Mouse (Mus musculus): ENCODE measurements around the gene Tas2r108. TPM values are rescaled to one million over a fixed set of nuclear protein-coding genes. Genes with fewer than 3 reads are reported as not detected.

Gene Tas2r108
- not detected in 2 replicates for polyA plus RNA-seq (2015; fragmentation: Nextera tagmentation; extraction: Ambion mirVana)

DNA sequence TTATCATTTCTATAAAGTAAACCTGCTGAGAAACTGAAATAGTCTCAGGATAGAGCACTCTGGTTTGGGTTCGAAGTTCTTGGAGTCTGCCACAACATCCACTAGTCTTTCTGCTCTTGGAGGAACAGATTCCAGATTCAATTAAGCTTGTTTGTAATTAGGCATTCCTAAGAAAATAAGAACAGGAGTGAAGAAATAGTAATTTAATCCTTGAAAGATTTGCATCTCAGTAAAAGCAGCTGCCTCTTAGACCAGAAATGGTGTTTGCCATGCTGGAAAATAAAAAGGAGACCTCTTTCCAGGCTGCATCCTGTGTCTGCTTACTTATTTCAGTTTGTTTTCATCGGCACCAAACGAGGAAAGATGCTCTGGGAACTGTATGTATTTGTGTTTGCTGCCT lies at the start of gene Tas2r108:
Gene Tas2r108 (plus strand): TSS at position 301 of the 400 bp plus-strand sequence.
- no peak within 1 kb of the TSS for H3K27ac ChIP-seq (replicated peaks)
- H3K9ac ChIP-seq (replicated peaks): no peak within 1 kb of the TSS
- H3K36me3 ChIP-seq: no peaks in the 10 kb centered on the region
- no peak within 1 kb of the TSS for H3K4me2 ChIP-seq (replicated peaks)
- H3K4me3 ChIP-seq: no peak within 1 kb of the TSS
- H3K4me1 ChIP-seq: no peaks in the 10 kb centered on the region
- H3K27me3 ChIP-seq: no peaks in the 10 kb centered on the region
- WGBS: 86% methylated on average over 3 of the region's 3 CpGs
- no peaks in the 10 kb centered on the region for H3K9me3 ChIP-seq
- ATAC-seq (replicated peaks): no peak

DNA sequence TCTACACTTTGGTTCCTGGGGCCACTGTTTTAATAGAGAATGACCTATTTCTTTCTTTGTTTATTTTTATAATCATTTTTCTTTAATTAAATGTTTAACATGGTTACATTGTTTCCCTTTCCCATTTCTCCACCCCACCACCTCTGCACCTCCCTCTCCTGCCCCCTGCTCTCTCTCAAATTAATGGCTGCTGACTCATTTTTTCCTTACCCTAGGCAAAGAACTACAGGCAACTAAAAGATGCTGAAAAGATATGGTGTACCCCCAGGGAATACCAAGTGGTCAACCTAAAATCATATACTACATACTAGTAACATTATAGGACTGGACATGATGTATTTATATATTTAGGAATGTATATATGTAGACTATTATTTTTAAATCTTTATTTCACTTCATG lies 44.7 kb upstream of the Tas2r108 start:
- Histone ChIP-seq H3K4me1 (no peaks in the 10 kb centered on the region), H3K36me3 (no peaks in the 10 kb centered on the region), H3K4me2 (replicated peaks) (no peak overlapping the region), H3K9ac (replicated peaks) (no peak overlapping the region), H3K4me3 (no peak overlapping the region), H3K27me3 (no peaks in the 10 kb centered on the region), H3K9me3 (no peaks in the 10 kb centered on the region), H3K27ac (replicated peaks) (no peak overlapping the region)
- no peak for ATAC-seq (replicated peaks)

DNA sequence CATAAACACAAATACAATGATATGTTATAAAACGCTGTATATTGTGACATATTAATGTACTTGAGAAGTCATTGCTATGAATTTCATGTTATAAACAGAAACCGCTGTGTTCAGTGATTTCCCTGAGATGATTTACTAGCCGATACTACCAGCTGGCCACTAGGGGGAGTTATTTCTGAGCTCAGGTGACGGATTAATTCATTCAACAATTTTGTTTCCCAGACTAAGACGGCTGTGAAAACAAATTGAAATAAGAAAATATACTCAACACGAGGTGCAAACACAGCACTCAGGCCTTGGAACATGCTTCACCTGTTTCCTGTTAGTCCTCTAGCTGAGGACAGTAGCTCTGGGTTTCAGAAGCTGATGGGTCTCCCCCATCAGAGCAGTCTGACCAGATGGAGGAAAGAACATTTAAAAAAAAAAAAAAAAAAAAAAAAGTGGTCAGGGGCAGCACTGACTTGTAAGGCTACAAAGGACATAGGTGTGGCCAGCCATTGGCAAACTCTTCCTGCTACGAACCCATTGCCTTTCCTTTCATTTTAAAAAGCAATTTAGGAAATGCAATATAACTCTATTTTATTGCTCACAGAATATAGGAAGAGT lies 38.8 kb upstream of the Tas2r108 start:
- no peaks in the 10 kb centered on the region for H3K9me3 ChIP-seq
- no peak overlapping the region for H3K9ac ChIP-seq (replicated peaks)
- no peaks in the 10 kb centered on the region for H3K27me3 ChIP-seq
- H3K36me3 ChIP-seq: no peaks in the 10 kb centered on the region
- 19% methylated on average over 7 of the region's 7 CpGs for WGBS
- no peak overlapping the region for H3K27ac ChIP-seq (replicated peaks)
- H3K4me3 ChIP-seq: no peak overlapping the region
- no peaks in the 10 kb centered on the region for H3K4me1 ChIP-seq
- ATAC-seq (replicated peaks): no peak
- H3K4me2 ChIP-seq (replicated peaks): no peak overlapping the region

DNA sequence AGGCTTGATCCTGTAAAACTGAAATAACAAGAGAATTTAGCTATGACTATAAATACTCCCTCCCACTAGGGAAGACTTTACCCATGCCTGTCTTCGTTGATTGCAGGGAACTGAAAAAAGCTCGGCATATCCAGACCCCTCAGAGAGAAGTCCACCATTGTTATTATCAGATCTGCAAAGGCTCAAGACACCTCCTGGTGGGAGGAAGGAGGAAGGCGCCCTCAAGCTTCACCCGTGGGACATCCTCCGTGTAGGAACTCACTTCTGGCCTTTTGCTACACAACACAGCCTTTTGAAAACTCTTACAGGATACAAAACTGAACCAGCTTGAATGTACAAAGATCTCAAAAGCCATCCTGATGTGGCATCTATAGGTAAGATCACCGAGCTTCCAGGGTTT lies 27.6 kb upstream of the Tas2r108 start:
- Histone ChIP-seq H3K27me3 (no peaks in the 10 kb centered on the region), H3K36me3 (no peaks in the 10 kb centered on the region), H3K4me3 (no peak overlapping the region), H3K9me3 (no peaks in the 10 kb centered on the region), H3K4me1 (peaks cover 1% of the 10 kb centered on the region), H3K4me2 (replicated peaks) (no peak overlapping the region), H3K27ac (replicated peaks) (no peak overlapping the region), H3K9ac (replicated peaks) (no peak overlapping the region)
- 48% methylated on average over 6 of the region's 6 CpGs for WGBS
- ATAC-seq (replicated peaks): no peak

DNA sequence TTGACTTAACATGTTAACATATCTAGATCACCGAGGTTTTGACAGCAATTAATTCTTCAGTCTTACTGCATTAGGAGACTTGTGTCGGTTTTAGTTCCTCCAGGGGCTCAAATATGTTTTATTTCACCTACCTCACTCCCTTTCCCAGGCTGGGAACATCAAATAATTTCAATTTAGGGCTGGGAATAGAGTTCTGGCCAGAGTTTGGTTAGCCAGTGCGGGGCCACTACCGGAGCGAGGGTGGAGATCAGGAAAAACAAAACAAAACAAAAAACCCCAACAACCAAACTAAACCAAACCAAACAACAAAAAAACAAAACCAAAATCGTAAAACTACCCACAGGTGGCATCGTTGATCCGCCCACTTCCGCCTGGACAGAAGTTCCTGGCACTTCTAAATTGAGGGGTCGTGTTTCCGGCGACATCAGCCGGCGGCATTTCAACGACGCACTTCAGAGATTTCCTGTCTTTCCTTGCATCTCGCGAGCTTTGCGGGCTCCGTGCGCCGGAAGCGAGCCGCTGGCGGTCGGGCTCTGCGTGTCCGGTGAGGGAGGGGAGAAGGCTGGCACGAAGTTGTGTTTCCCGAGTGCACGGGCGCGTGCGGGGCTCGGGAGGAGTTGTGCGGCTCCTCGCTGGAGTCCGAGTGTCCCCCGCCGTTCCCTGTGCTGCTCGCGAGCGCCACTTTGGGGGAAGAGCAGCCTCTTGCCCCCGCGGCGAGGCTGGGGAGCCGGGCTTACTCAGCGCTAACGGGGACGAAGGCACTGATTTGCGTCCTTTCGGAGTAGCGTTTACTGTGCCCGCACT lies 22.2 kb upstream of the Tas2r108 start, which contains the start of gene Ssbp1:
Gene Ssbp1 (plus strand): TSS at position 437 of the 804 bp plus-strand sequence.
- Histone ChIP-seq H3K4me2 (replicated peaks) (peak within 1 kb of the TSS; percentile 79), H3K4me1 (peaks cover 18% of the 10 kb centered on the region), H3K27ac (replicated peaks) (peak within 1 kb of the TSS; percentile 93), H3K27me3 (no peaks in the 10 kb centered on the region), H3K9ac (replicated peaks) (peak within 1 kb of the TSS; percentile 82), H3K36me3 (peaks cover 20% of the 10 kb centered on the region), H3K9me3 (no peaks in the 10 kb centered on the region), H3K4me3 (peak within 1 kb of the TSS; percentile 69)
- ATAC-seq (replicated peaks): peak; percentile 96
- WGBS: under 1% methylated on average over 54 of the region's 54 CpGs

DNA sequence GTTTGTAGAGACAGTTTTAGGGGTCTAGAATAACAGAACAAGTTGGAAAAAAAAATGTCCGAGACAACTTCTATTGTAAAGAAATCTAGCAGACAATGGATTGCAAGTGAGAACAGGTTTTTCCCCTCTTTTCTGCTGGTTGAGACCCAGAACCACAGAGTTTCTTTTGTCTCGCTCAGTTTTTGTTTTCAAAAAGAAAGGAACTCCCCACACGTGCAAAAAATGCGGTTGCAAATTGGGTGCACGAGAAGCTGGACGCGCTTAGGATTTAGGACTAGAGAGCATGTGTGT lies 21.7 kb upstream of the Tas2r108 start:
- no peak; the same call in 1 of the 2 replicates for ATAC-seq (replicated peaks)
- WGBS: under 1% methylated on average over 7 of the region's 7 CpGs

DNA sequence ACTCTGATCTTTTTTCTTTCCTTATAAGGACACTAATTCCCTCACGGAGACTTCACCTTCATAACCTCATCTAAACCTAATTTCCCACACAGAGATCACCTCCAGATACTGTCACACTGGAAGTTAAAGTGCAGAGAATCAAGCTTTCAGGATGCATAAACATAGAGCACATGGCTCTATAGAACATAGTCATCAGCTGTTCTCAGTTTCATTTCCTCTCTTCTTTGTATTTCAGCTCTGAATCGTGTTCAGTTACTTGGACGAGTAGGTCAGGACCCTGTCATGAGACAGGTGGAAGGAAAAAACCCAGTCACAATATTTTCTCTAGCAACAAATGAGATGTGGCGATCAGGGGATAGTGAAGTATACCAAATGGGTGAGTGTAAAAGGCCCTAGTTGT lies 17.2 kb upstream of the Tas2r108 start:
- no peak overlapping the region for H3K4me3 ChIP-seq
- no peaks in the 10 kb centered on the region for H3K9me3 ChIP-seq
- H3K27ac ChIP-seq (replicated peaks): no peak overlapping the region
- H3K27me3 ChIP-seq: no peaks in the 10 kb centered on the region
- H3K4me2 ChIP-seq (replicated peaks): no peak overlapping the region
- peaks cover 14% of the 10 kb centered on the region for H3K4me1 ChIP-seq
- H3K36me3 ChIP-seq: peaks cover 51% of the 10 kb centered on the region
- H3K9ac ChIP-seq (replicated peaks): no peak overlapping the region
- WGBS: 88% methylated on average over 4 of the region's 4 CpGs
- no peak for ATAC-seq (replicated peaks)

More for the DNA sequence above, 21.7 kb upstream of the Tas2r108 start:
- H3K36me3 ChIP-seq: peaks cover 25% of the 10 kb centered on the region
- peaks cover 18% of the 10 kb centered on the region for H3K4me1 ChIP-seq
- peak overlapping the region; percentile 79 for H3K4me2 ChIP-seq (replicated peaks)
- no peaks in the 10 kb centered on the region for H3K9me3 ChIP-seq
- H3K27me3 ChIP-seq: no peaks in the 10 kb centered on the region
- peak overlapping the region; percentile 69 for H3K4me3 ChIP-seq
- H3K27ac ChIP-seq (replicated peaks): peak overlapping the region; percentile 93
- peak overlapping the region; percentile 82 for H3K9ac ChIP-seq (replicated peaks)

DNA sequence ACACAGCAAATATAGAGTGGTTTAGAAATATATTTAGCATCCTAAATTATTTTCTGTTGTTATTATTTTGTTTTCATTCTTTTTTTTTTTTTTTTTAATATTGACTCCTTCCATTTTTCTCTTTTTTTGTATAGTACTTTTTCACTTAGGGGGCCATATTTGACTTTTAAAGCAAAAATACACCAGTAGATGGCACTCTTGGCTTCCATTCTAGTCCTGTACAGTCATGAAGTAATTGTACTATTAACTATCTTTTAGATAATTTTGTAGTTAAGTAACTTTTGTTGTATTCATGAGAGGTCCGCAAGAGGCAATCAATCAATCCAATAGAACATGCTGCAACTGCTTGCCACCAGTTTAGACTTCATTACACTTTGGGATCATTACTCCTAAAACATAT lies 13.6 kb upstream of the Tas2r108 start:
- Histone ChIP-seq H3K4me3 (no peak overlapping the region), H3K9ac (replicated peaks) (no peak overlapping the region), H3K27ac (replicated peaks) (no peak overlapping the region), H3K27me3 (no peaks in the 10 kb centered on the region), H3K36me3 (peaks cover 77% of the 10 kb centered on the region), H3K4me1 (no peaks in the 10 kb centered on the region), H3K9me3 (no peaks in the 10 kb centered on the region), H3K4me2 (replicated peaks) (no peak overlapping the region)
- WGBS: 84% methylated on average over 1 of the region's 1 CpGs
- ATAC-seq (replicated peaks): no peak

DNA sequence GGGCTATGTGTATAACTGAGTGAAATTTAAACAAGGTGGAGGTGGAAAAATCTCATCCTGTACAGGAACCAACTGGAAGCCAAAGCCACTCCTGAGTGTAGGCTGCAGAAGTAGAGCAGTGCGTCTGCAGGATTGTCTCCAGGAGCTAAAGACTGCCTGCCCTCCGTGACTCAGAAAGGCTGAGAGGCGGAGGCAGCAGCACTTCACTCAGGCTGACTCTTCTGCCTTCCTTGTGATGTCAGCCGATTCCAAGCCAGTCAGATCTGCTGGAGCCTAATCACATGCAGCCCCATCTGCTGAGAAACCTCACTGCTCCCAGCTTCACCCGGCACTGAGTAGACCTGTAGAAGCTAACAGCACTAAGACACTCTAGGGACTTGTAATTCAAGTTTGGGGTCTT lies 11.0 kb upstream of the Tas2r108 start:
- H3K4me3 ChIP-seq: no peak overlapping the region
- no peak for ATAC-seq (replicated peaks)
- H3K9me3 ChIP-seq: no peaks in the 10 kb centered on the region
- no peak overlapping the region for H3K9ac ChIP-seq (replicated peaks)
- no peaks in the 10 kb centered on the region for H3K27me3 ChIP-seq
- H3K4me2 ChIP-seq (replicated peaks): no peak overlapping the region
- no peak overlapping the region for H3K27ac ChIP-seq (replicated peaks)
- 93% methylated on average over 5 of the region's 5 CpGs for WGBS
- H3K36me3 ChIP-seq: peaks cover 59% of the 10 kb centered on the region
- H3K4me1 ChIP-seq: no peaks in the 10 kb centered on the region

DNA sequence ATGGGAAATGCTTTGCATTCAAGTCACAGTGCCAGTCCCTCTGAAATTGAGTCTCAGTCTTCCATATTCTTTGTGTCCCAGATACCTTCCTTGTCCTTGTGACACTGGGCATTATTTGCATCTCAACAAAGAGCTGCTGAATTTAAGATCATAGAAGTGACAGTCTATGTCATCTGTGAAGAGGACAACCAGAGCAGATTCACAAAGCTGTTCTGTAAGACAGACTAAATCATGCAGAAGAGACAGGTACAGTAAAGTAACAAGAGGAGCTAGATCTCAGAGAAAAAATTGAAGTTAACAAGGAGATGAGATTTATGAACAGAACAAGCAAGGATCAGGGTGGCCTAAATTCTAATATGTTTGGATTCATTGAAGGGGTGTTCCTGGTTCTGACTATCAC lies 2.4 kb upstream of the Tas2r108 start, which contains the start of gene Tas2r137:
Gene Tas2r137 (plus strand): TSS at position 301 of the 400 bp plus-strand sequence.
- Histone ChIP-seq H3K36me3 (no peaks in the 10 kb centered on the region), H3K4me1 (no peaks in the 10 kb centered on the region), H3K27me3 (no peaks in the 10 kb centered on the region), H3K4me3 (no peak within 1 kb of the TSS), H3K9ac (replicated peaks) (no peak within 1 kb of the TSS), H3K4me2 (replicated peaks) (no peak within 1 kb of the TSS), H3K27ac (replicated peaks) (no peak within 1 kb of the TSS), H3K9me3 (no peaks in the 10 kb centered on the region)
- no peak for ATAC-seq (replicated peaks)

DNA sequence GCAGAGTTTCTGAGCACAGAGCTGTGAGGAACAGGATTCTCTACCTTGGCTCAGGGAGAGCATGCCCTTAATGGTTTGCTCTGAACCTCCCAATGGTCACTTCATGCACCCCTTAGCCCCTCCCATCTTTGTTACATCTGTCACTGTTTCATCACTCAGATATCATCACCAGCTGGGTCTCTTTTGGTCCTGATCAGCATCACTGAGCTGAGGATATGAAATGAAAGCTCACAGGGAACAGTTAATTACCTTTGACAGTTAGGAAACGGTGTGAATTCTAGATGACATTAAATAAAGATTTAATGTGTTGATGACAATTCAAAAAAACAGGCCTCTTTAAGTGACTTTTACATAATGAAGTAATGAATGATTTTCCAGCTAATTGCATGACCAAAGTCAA lies 26.1 kb downstream of the Tas2r108 start, which contains the start of gene Prss37:
Gene Prss37 (minus strand): TSS at position 101 of the 400 bp plus-strand sequence.
- H3K9ac ChIP-seq (replicated peaks): no peak within 1 kb of the TSS
- H3K4me3 ChIP-seq: no peak within 1 kb of the TSS
- WGBS: 81% methylated on average over 1 of the region's 1 CpGs
- H3K4me2 ChIP-seq (replicated peaks): no peak within 1 kb of the TSS
- H3K9me3 ChIP-seq: no peaks in the 10 kb centered on the region
- no peaks in the 10 kb centered on the region for H3K27me3 ChIP-seq
- H3K4me1 ChIP-seq: no peaks in the 10 kb centered on the region
- H3K27ac ChIP-seq (replicated peaks): no peak within 1 kb of the TSS
- no peak for ATAC-seq (replicated peaks)
- H3K36me3 ChIP-seq: no peaks in the 10 kb centered on the region

Data from forebrain, embryonic 15.5 days (tissue).